Mouse (Mus musculus) bone marrow, adult 2 months (tissue): ENCODE results near the gene Gnmt.

ENCODE experiments used
- CTCF ChIP-seq: fragments of 200-500 bp; IDR thresholded peaks from 2 replicates; pipeline ENCODE4 v1.5.1; 2011; ENCODE audit warnings: low read length, control low read depth; ENCODE audit not compliant: control insufficient read depth, insufficient read depth
- POLR2A ChIP-seq: fragments of 200-500 bp; IDR thresholded peaks from 2 replicates; pipeline ENCODE4 v1.6.1; 2011; ENCODE audit warnings: low read depth, mild to moderate bottlenecking, control low read depth, low read length, borderline replicate concordance; ENCODE audit not compliant: control insufficient read depth

- TF ChIP-seq POLR2A, result no peak
- no peak for TF ChIP-seq CTCF
Observed at GRCm38 (mm10) chr17:46712442-46712841, 16.5 kb downstream of the Gnmt start.
